Mouse (Mus musculus): ENCODE measurements around the gene Adm.

DNA sequence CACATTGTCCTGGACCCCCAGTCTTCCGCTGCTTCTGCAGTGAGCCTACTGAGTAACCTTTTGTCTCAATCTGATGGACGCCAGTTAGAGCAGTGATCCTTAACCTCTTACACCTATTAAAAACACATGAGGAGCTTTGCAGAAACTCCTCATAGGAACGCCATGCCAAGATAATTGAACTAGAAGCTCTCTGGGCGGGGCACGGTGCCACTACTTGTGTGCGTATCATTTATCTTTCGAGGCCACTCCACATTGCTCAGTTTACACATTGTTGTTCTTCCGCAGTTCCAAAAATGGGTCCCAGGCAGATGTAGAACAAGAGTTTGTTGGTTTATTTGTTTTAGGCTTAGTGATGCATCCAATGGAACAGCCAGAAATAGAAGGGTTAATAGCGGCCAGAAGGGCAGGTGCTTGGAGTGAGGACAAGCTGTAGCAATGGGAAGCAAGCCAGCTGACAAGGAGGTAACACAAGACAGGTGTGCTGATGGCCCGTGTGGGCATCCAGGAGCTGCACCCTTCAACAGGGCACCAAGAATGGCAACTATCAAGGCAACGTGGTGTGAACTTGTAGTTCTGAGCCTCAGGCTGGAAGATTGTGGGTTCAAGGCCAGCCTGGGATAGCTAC, 11.9 kb downstream of the Adm start:
- TF ChIP-seq CTCF (IDR thresholded peaks at IDR 0.05; ENCODE audit: extremely low read depth, insufficient read length, insufficient replicate concordance, low read depth, low read length) (no peak), POLR2A (IDR thresholded peaks at IDR 0.05; ENCODE audit: low read depth, low read length) (no peak)
